Mouse (Mus musculus): ENCODE measurements around the gene Hmgb1. TPM values are rescaled to one million over a fixed set of nuclear protein-coding genes. Genes with fewer than 3 reads are reported as not detected.

Hmgb1 gene
- polyA plus RNA-seq, 1 experiment = 18.9 TPM

- no peak for DNase-seq (ENCODE audit: low read depth in 1 of 2, low spot score in 2 of 2)
- peaks cover 60% of the 10 kb centered on the region for H3K36me3 ChIP-seq (ENCODE audit: control insufficient read depth, insufficient read depth, low read length)
- no peak overlapping the region for H3K27ac ChIP-seq (ENCODE audit: insufficient read depth, low read length)
- 94% methylated on average over 5 of the region's 5 CpGs for WGBS
- no peaks in the 10 kb centered on the region for H3K4me1 ChIP-seq (ENCODE audit: control insufficient read depth, insufficient read depth, insufficient read length)
- no peak for TF ChIP-seq CTCF (IDR thresholded peaks at IDR 0.05; ENCODE audit: extremely low read depth, insufficient read depth, insufficient read length, insufficient replicate concordance)
- no peak for TF ChIP-seq POLR2A (IDR thresholded peaks at IDR 0.05; ENCODE audit: low read depth, low read length)
- no peaks in the 10 kb centered on the region for H3K27me3 ChIP-seq (ENCODE audit: control insufficient read depth, insufficient read depth, low read length)
- H3K4me3 ChIP-seq (ENCODE audit: extremely low read depth, insufficient read depth, insufficient read length) = no peak overlapping the region
Measured at GRCm38 (mm10) chr5:149206286-149206685, 22.0 kb upstream of the Hmgb1 start.

DNA sequence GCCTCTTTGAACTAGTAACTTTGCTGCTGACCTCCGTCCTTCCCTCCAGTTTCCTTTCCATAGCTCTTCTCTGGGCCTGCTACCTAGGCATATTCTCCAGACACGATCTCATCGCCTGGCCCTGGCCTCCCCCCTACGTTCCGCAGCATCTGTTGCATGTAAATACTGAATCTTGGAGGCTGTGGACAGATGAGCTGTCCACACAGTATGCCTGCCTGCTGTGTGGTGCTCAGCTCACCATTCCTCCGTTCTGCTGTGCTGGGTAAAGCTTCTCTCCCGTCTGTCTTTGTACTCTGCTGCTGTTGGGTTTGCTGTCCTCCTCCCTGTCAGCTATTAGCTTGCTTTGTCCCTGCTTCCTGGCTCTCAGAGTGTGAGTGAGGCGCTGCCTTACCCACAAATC lies 21.0 kb upstream of the Hmgb1 start:
- Histone ChIP-seq H3K27me3 (ENCODE audit: control insufficient read depth, insufficient read depth, low read length) (no peaks in the 10 kb centered on the region), H3K36me3 (ENCODE audit: control insufficient read depth, insufficient read depth, low read length) (peaks cover 55% of the 10 kb centered on the region), H3K4me3 (ENCODE audit: extremely low read depth, insufficient read depth, insufficient read length) (no peak overlapping the region), H3K27ac (ENCODE audit: insufficient read depth, low read length) (no peak overlapping the region), H3K4me1 (ENCODE audit: control insufficient read depth, insufficient read depth, insufficient read length) (no peaks in the 10 kb centered on the region)
- no peak for DNase-seq (ENCODE audit: low read depth in 1 of 2, low spot score in 2 of 2)
- TF ChIP-seq CTCF (IDR thresholded peaks at IDR 0.05; ENCODE audit: extremely low read depth, insufficient read depth, insufficient read length, insufficient replicate concordance) (no peak), POLR2A (IDR thresholded peaks at IDR 0.05; ENCODE audit: low read depth, low read length) (no peak)
- 94% methylated on average over 8 of the region's 8 CpGs for WGBS

- Histone ChIP-seq H3K4me3 (ENCODE audit: extremely low read depth, insufficient read depth, insufficient read length) (no peak overlapping the region), H3K27me3 (ENCODE audit: control insufficient read depth, insufficient read depth, low read length) (no peaks in the 10 kb centered on the region), H3K4me1 (ENCODE audit: control insufficient read depth, insufficient read depth, insufficient read length) (no peaks in the 10 kb centered on the region), H3K36me3 (ENCODE audit: control insufficient read depth, insufficient read depth, low read length) (peaks cover 51% of the 10 kb centered on the region), H3K27ac (ENCODE audit: insufficient read depth, low read length) (no peak overlapping the region)
- TF ChIP-seq POLR2A (IDR thresholded peaks at IDR 0.05; ENCODE audit: low read depth, low read length) (no peak), CTCF (IDR thresholded peaks at IDR 0.05; ENCODE audit: extremely low read depth, insufficient read depth, insufficient read length, insufficient replicate concordance) (no peak)
- no peak for DNase-seq (ENCODE audit: low read depth in 1 of 2, low spot score in 2 of 2)
- 92% methylated on average over 7 of the region's 7 CpGs for WGBS
Measured at GRCm38 (mm10) chr5:149204822-149205221, 20.5 kb upstream of the Hmgb1 start.

DNA sequence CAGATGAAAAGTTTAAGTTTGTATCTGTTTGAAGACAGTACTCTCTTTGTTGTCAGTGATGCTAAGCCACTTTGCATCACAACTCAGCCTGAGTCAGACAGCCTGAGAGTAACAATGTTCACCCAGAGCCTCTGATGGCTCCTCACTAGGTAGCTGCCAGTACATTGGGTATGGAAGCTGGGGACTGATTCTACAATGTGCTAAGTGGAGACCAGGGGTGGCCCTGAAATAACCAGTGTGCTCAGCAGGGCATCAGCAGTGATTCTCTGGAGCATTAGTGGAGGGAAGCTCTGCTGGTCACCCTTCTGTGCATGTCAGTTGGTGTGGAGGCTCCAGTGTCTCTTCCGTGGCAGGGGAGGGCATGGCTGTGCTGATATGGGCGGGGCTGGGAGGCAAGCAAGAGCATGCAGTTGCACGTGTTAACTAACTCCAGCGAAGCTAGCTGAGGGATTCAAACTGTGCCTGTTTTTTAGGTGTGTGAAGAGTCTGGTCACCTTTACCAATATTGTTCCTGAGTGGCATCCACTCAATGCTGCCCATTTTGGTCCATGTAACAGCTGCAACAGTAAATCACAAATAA lies 19.6 kb upstream of the Hmgb1 start:
- no peak for TF ChIP-seq CTCF (IDR thresholded peaks at IDR 0.05; ENCODE audit: extremely low read depth, insufficient read depth, insufficient read length, insufficient replicate concordance)
- TF ChIP-seq POLR2A (IDR thresholded peaks at IDR 0.05; ENCODE audit: low read depth, low read length) = no peak
- Histone ChIP-seq H3K4me3 (ENCODE audit: extremely low read depth, insufficient read depth, insufficient read length) (no peak overlapping the region), H3K36me3 (ENCODE audit: control insufficient read depth, insufficient read depth, low read length) (peaks cover 53% of the 10 kb centered on the region), H3K27me3 (ENCODE audit: control insufficient read depth, insufficient read depth, low read length) (no peaks in the 10 kb centered on the region), H3K27ac (ENCODE audit: insufficient read depth, low read length) (no peak overlapping the region), H3K4me1 (ENCODE audit: control insufficient read depth, insufficient read depth, insufficient read length) (no peaks in the 10 kb centered on the region)
- DNase-seq (ENCODE audit: low read depth in 1 of 2, low spot score in 2 of 2) = no peak
- 83% methylated on average over 4 of the region's 4 CpGs for WGBS

DNA sequence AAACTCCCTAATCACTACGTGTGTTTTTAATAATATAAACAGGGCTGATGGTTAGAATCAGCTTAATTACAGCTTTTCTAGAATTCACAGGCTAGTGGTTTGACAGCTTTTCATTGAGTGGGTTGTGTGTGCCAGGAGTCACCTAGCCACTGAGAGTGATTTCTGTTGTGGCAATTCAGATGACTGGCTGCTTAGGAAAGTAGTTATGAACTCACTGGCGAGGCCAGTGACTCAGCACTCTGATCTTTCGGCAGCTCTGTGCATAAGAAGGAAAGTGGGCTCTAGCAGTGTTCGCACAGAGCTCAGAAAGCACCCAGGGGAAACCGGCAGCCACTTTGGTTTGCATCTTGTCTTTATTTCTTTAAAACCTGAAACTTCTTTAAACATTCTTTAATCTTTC lies 18.7 kb upstream of the Hmgb1 start:
- WGBS = 50% methylated on average over 5 of the region's 5 CpGs
- DNase-seq (ENCODE audit: low read depth in 1 of 2, low spot score in 2 of 2) = no peak
- Histone ChIP-seq H3K4me3 (ENCODE audit: extremely low read depth, insufficient read depth, insufficient read length) (no peak overlapping the region), H3K27me3 (ENCODE audit: control insufficient read depth, insufficient read depth, low read length) (no peaks in the 10 kb centered on the region), H3K27ac (ENCODE audit: insufficient read depth, low read length) (no peak overlapping the region), H3K4me1 (ENCODE audit: control insufficient read depth, insufficient read depth, insufficient read length) (no peaks in the 10 kb centered on the region), H3K36me3 (ENCODE audit: control insufficient read depth, insufficient read depth, low read length) (peaks cover 54% of the 10 kb centered on the region)
- TF ChIP-seq CTCF (IDR thresholded peaks at IDR 0.05; ENCODE audit: extremely low read depth, insufficient read depth, insufficient read length, insufficient replicate concordance) (no peak), POLR2A (IDR thresholded peaks at IDR 0.05; ENCODE audit: low read depth, low read length) (no peak)

GRCm38 (mm10) chr5:149198782-149199181 lies 14.5 kb upstream of the Hmgb1 start:
- Histone ChIP-seq H3K4me3 (ENCODE audit: extremely low read depth, insufficient read depth, insufficient read length) (no peak overlapping the region), H3K4me1 (ENCODE audit: control insufficient read depth, insufficient read depth, insufficient read length) (no peaks in the 10 kb centered on the region), H3K36me3 (ENCODE audit: control insufficient read depth, insufficient read depth, low read length) (peaks cover 43% of the 10 kb centered on the region), H3K27ac (ENCODE audit: insufficient read depth, low read length) (no peak overlapping the region), H3K27me3 (ENCODE audit: control insufficient read depth, insufficient read depth, low read length) (no peaks in the 10 kb centered on the region)
- no peak for DNase-seq (ENCODE audit: low read depth in 1 of 2, low spot score in 2 of 2)
- WGBS = 97% methylated on average over 1 of the region's 1 CpGs
- TF ChIP-seq CTCF (IDR thresholded peaks at IDR 0.05; ENCODE audit: extremely low read depth, insufficient read depth, insufficient read length, insufficient replicate concordance) (no peak), POLR2A (IDR thresholded peaks at IDR 0.05; ENCODE audit: low read depth, low read length) (no peak)

- no peak overlapping the region for H3K4me3 ChIP-seq (ENCODE audit: extremely low read depth, insufficient read depth, insufficient read length)
- H3K27ac ChIP-seq (ENCODE audit: insufficient read depth, low read length) = no peak overlapping the region
- 72% methylated on average over 1 of the region's 1 CpGs for WGBS
- peaks cover 30% of the 10 kb centered on the region for H3K36me3 ChIP-seq (ENCODE audit: control insufficient read depth, insufficient read depth, low read length)
- DNase-seq (ENCODE audit: low read depth in 1 of 2, low spot score in 2 of 2) = no peak
- H3K27me3 ChIP-seq (ENCODE audit: control insufficient read depth, insufficient read depth, low read length) = no peaks in the 10 kb centered on the region
- TF ChIP-seq CTCF (IDR thresholded peaks at IDR 0.05; ENCODE audit: extremely low read depth, insufficient read depth, insufficient read length, insufficient replicate concordance) (no peak), POLR2A (IDR thresholded peaks at IDR 0.05; ENCODE audit: low read depth, low read length) (no peak)
- no peaks in the 10 kb centered on the region for H3K4me1 ChIP-seq (ENCODE audit: control insufficient read depth, insufficient read depth, insufficient read length)
Measured at GRCm38 (mm10) chr5:149196611-149197010, 12.3 kb upstream of the Hmgb1 start.
